Mouse (Mus musculus): ENCODE data around the gene Npc2. TPM values are rescaled to one million over a fixed set of nuclear protein-coding genes. Genes with fewer than 3 reads are reported as not detected.

Npc2 gene
- polyA plus RNA-seq, 1 experiment from 2014 or later = 72.3 TPM

GRCm38 (mm10) chr12:84771981-84772520 is 901 bp downstream of the Npc2 start:
- Histone ChIP-seq H3K27me3 (ENCODE audit: control insufficient read depth, insufficient read depth, low read length) (no peaks in the 10 kb centered on the region), H3K4me1 (replicated peaks; ENCODE audit: control insufficient read depth, insufficient read depth, low read length) (peaks cover 2% of the 10 kb centered on the region; the same call in 1 of the 2 replicates), H3K27ac (ENCODE audit: low read depth, low read length) (peak overlapping the region; percentile 85), H3K36me3 (ENCODE audit: control insufficient read depth, insufficient read depth, low read length) (no peaks in the 10 kb centered on the region; the same call in 1 of the 2 replicates), H3K9ac (ENCODE audit: low read length) (peak overlapping the region; percentile 75), H3K9me3 (ENCODE audit: control insufficient read depth, low read length) (no peaks in the 10 kb centered on the region), H3K4me3 (ENCODE audit: low read depth, low read length) (peak overlapping the region; percentile 64), H3K4me2 (ENCODE audit: low read depth, low read length, severe bottlenecking) (peak overlapping the region; percentile 58)
- 4% methylated on average over 10 of the region's 10 CpGs for WGBS
- DNase-seq (ENCODE audit: low spot score) (no peak), ATAC-seq (replicated peaks; ENCODE audit: low FRiP score) (no peak)

- no peak for DNase-seq (ENCODE audit: low spot score)
- no peak for ATAC-seq (replicated peaks; ENCODE audit: low FRiP score)
- no peak overlapping the region for H3K4me3 ChIP-seq (ENCODE audit: low read depth, low read length)
- H3K9ac ChIP-seq (ENCODE audit: low read length) = no peak overlapping the region
- H3K9me3 ChIP-seq (ENCODE audit: control insufficient read depth, low read length) = no peaks in the 10 kb centered on the region
- 85% methylated on average over 7 of the region's 7 CpGs for WGBS
- H3K27me3 ChIP-seq (ENCODE audit: control insufficient read depth, insufficient read depth, low read length) = no peaks in the 10 kb centered on the region
- no peak overlapping the region for H3K27ac ChIP-seq (ENCODE audit: low read depth, low read length)
- no peaks in the 10 kb centered on the region; the same call in 1 of the 2 replicates for H3K36me3 ChIP-seq (ENCODE audit: control insufficient read depth, insufficient read depth, low read length)
- H3K4me1 ChIP-seq (replicated peaks; ENCODE audit: control insufficient read depth, insufficient read depth, low read length) = peaks cover 2% of the 10 kb centered on the region; the same call in 1 of the 2 replicates
- no peak overlapping the region for H3K4me2 ChIP-seq (ENCODE audit: low read depth, low read length, severe bottlenecking)
Measured at GRCm38 (mm10) chr12:84769624-84770023, 3.3 kb downstream of the Npc2 start.

GRCm38 (mm10) chr12:84767510-84767909 is 5.4 kb downstream of the Npc2 start:
- Histone ChIP-seq H3K27ac (ENCODE audit: low read depth, low read length) (no peak overlapping the region), H3K9ac (ENCODE audit: low read length) (no peak overlapping the region), H3K4me3 (ENCODE audit: low read depth, low read length) (no peak overlapping the region), H3K9me3 (ENCODE audit: control insufficient read depth, low read length) (no peaks in the 10 kb centered on the region), H3K27me3 (ENCODE audit: control insufficient read depth, insufficient read depth, low read length) (no peaks in the 10 kb centered on the region), H3K36me3 (ENCODE audit: control insufficient read depth, insufficient read depth, low read length) (peaks cover 4% of the 10 kb centered on the region; the same call in 1 of the 2 replicates), H3K4me2 (ENCODE audit: low read depth, low read length, severe bottlenecking) (no peak overlapping the region), H3K4me1 (replicated peaks; ENCODE audit: control insufficient read depth, insufficient read depth, low read length) (no peaks in the 10 kb centered on the region; the same call in 1 of the 2 replicates)
- DNase-seq (ENCODE audit: low spot score) (no peak), ATAC-seq (replicated peaks; ENCODE audit: low FRiP score) (no peak)
- 86% methylated on average over 6 of the region's 6 CpGs for WGBS

GRCm38 (mm10) chr12:84766113-84766735 is 6.7 kb downstream of the Npc2 start:
- H3K4me1 ChIP-seq (replicated peaks; ENCODE audit: control insufficient read depth, insufficient read depth, low read length) = no peaks in the 10 kb centered on the region; the same call in 1 of the 2 replicates
- ATAC-seq (replicated peaks; ENCODE audit: low FRiP score) (no peak), DNase-seq (ENCODE audit: low spot score) (no peak)
- H3K4me2 ChIP-seq (ENCODE audit: low read depth, low read length, severe bottlenecking) = no peak overlapping the region
- H3K27me3 ChIP-seq (ENCODE audit: control insufficient read depth, insufficient read depth, low read length) = no peaks in the 10 kb centered on the region
- 83% methylated on average over 5 of the region's 5 CpGs for WGBS
- no peak overlapping the region for H3K27ac ChIP-seq (ENCODE audit: low read depth, low read length)
- no peak overlapping the region for H3K4me3 ChIP-seq (ENCODE audit: low read depth, low read length)
- peaks cover 4% of the 10 kb centered on the region; the same call in 1 of the 2 replicates for H3K36me3 ChIP-seq (ENCODE audit: control insufficient read depth, insufficient read depth, low read length)
- no peak overlapping the region for H3K9ac ChIP-seq (ENCODE audit: low read length)
- H3K9me3 ChIP-seq (ENCODE audit: control insufficient read depth, low read length) = no peaks in the 10 kb centered on the region

- Histone ChIP-seq H3K9ac (ENCODE audit: low read length) (no peak overlapping the region), H3K36me3 (ENCODE audit: control insufficient read depth, insufficient read depth, low read length) (peaks cover 4% of the 10 kb centered on the region; the same call in 1 of the 2 replicates), H3K27ac (ENCODE audit: low read depth, low read length) (no peak overlapping the region), H3K9me3 (ENCODE audit: control insufficient read depth, low read length) (no peaks in the 10 kb centered on the region), H3K4me1 (replicated peaks; ENCODE audit: control insufficient read depth, insufficient read depth, low read length) (no peaks in the 10 kb centered on the region), H3K4me3 (ENCODE audit: low read depth, low read length) (no peak overlapping the region), H3K4me2 (ENCODE audit: low read depth, low read length, severe bottlenecking) (no peak overlapping the region), H3K27me3 (ENCODE audit: control insufficient read depth, insufficient read depth, low read length) (no peaks in the 10 kb centered on the region)
- ATAC-seq (replicated peaks; ENCODE audit: low FRiP score) = no peak
- DNase-seq (ENCODE audit: low spot score) = no peak
- WGBS = 94% methylated on average over 15 of the region's 15 CpGs
Measured at GRCm38 (mm10) chr12:84765506-84765905, 7.4 kb downstream of the Npc2 start.

GRCm38 (mm10) chr12:84764756-84765155 is 8.2 kb downstream of the Npc2 start:
- WGBS = 87% methylated on average over 7 of the region's 7 CpGs
- no peaks in the 10 kb centered on the region for H3K27me3 ChIP-seq (ENCODE audit: control insufficient read depth, insufficient read depth, low read length)
- ATAC-seq (replicated peaks; ENCODE audit: low FRiP score) (no peak), DNase-seq (ENCODE audit: low spot score) (no peak)
- no peak overlapping the region for H3K4me3 ChIP-seq (ENCODE audit: low read depth, low read length)
- H3K9ac ChIP-seq (ENCODE audit: low read length) = no peak overlapping the region
- no peaks in the 10 kb centered on the region for H3K4me1 ChIP-seq (replicated peaks; ENCODE audit: control insufficient read depth, insufficient read depth, low read length)
- H3K36me3 ChIP-seq (ENCODE audit: control insufficient read depth, insufficient read depth, low read length) = peaks cover 7% of the 10 kb centered on the region; the same call in 1 of the 2 replicates
- no peak overlapping the region for H3K4me2 ChIP-seq (ENCODE audit: low read depth, low read length, severe bottlenecking)
- no peaks in the 10 kb centered on the region for H3K9me3 ChIP-seq (ENCODE audit: control insufficient read depth, low read length)
- no peak overlapping the region for H3K27ac ChIP-seq (ENCODE audit: low read depth, low read length)

- 93% methylated on average over 13 of the region's 13 CpGs for WGBS
- Histone ChIP-seq H3K36me3 (ENCODE audit: control insufficient read depth, insufficient read depth, low read length) (peaks cover 7% of the 10 kb centered on the region; the same call in 1 of the 2 replicates), H3K4me3 (ENCODE audit: low read depth, low read length) (no peak overlapping the region), H3K9me3 (ENCODE audit: control insufficient read depth, low read length) (no peaks in the 10 kb centered on the region), H3K4me1 (replicated peaks; ENCODE audit: control insufficient read depth, insufficient read depth, low read length) (no peaks in the 10 kb centered on the region), H3K4me2 (ENCODE audit: low read depth, low read length, severe bottlenecking) (no peak overlapping the region), H3K9ac (ENCODE audit: low read length) (no peak overlapping the region), H3K27me3 (ENCODE audit: control insufficient read depth, insufficient read depth, low read length) (no peaks in the 10 kb centered on the region), H3K27ac (ENCODE audit: low read depth, low read length) (no peak overlapping the region)
- no peak for ATAC-seq (replicated peaks; ENCODE audit: low FRiP score)
- DNase-seq (ENCODE audit: low spot score) = no peak
Measured at GRCm38 (mm10) chr12:84763577-84764218, 9.3 kb downstream of the Npc2 start.

- H3K36me3 ChIP-seq (ENCODE audit: control insufficient read depth, insufficient read depth, low read length) = peaks cover 7% of the 10 kb centered on the region; the same call in 1 of the 2 replicates
- H3K9me3 ChIP-seq (ENCODE audit: control insufficient read depth, low read length) = no peaks in the 10 kb centered on the region
- no peak overlapping the region for H3K4me2 ChIP-seq (ENCODE audit: low read depth, low read length, severe bottlenecking)
- H3K4me3 ChIP-seq (ENCODE audit: low read depth, low read length) = no peak overlapping the region
- H3K27ac ChIP-seq (ENCODE audit: low read depth, low read length) = no peak overlapping the region
- H3K9ac ChIP-seq (ENCODE audit: low read length) = no peak overlapping the region
- no peaks in the 10 kb centered on the region for H3K27me3 ChIP-seq (ENCODE audit: control insufficient read depth, insufficient read depth, low read length)
- no peak for ATAC-seq (replicated peaks; ENCODE audit: low FRiP score)
- WGBS = 93% methylated on average over 5 of the region's 5 CpGs
- H3K4me1 ChIP-seq (replicated peaks; ENCODE audit: control insufficient read depth, insufficient read depth, low read length) = no peaks in the 10 kb centered on the region
- no peak for DNase-seq (ENCODE audit: low spot score)
Measured at GRCm38 (mm10) chr12:84762532-84762931, 10.4 kb downstream of the Npc2 start.
